Mouse (Mus musculus) CH12.LX (cell line): ENCODE measurements around the gene Tectb. TPM values are rescaled to one million over a fixed set of nuclear protein-coding genes. Genes with fewer than 3 reads are reported as not detected.
A peak's percentile ranks its signal among the peaks of the same experiment; 100 is the strongest.

Source experiments
- DNase-seq: peaks from one replicate; pipeline ENCODE4 v3.0.0-alpha.2; 2013; ENCODE audit errors: extremely low read depth
- H3K27ac ChIP-seq: 2 replicates; pipeline ENCODE4 v1.5.1; 2012; ENCODE audit warnings: low read depth, mild to moderate bottlenecking, control low read depth, moderate library complexity; ENCODE audit not compliant: insufficient read depth
- H3K27me3 ChIP-seq: replicated peaks from 2 replicates; pipeline ENCODE3; 2012; ENCODE audit warnings: inconsistent platforms
- H3K36me3 ChIP-seq, 2 experiments: replicated peaks in 1 of 2; 2 replicates each; pipeline versions ENCODE3 to v1.6.1; 2012; ENCODE audit warnings: inconsistent platforms in 1 of 2, low read length in 1 of 2, mild to moderate bottlenecking in 1 of 2, mixed read lengths in 1 of 2, moderate library complexity in 1 of 2; ENCODE audit not compliant: control insufficient read depth in 1 of 2, insufficient read depth in 1 of 2
- H3K4me1 ChIP-seq, 2 experiments: 2 replicates each; pipeline ENCODE4 v1.6.1; 2012; ENCODE audit warnings: inconsistent platforms in 1 of 2, moderate library complexity in 1 of 2; ENCODE audit not compliant: insufficient read depth in 2 of 2, control insufficient read depth in 1 of 2
- H3K4me2 ChIP-seq: 2 replicates; pipeline ENCODE4 v1.6.1; 2012; ENCODE audit warnings: low read depth, mild to moderate bottlenecking, control low read depth; ENCODE audit not compliant: poor library complexity, insufficient read depth, severe bottlenecking
- H3K4me3 ChIP-seq, 3 experiments: fragments of 150-350 bp in 1 of 3; sonication (generic) in 1 of 3; replicated peaks in 1 of 3; 2 replicates each; pipeline versions ENCODE3 to v1.5.1; 2011 to 2012; ENCODE audit warnings: low read depth in 2 of 3, low read length in 2 of 3, mild to moderate bottlenecking in 2 of 3, moderate library complexity in 2 of 3, control low read depth in 1 of 3, improper control_type of control experiment in 1 of 3, inconsistent platforms in 1 of 3, mixed read lengths in 1 of 3; ENCODE audit not compliant: poor library complexity in 1 of 3
- H3K79me2 ChIP-seq: replicated peaks from 2 replicates; pipeline ENCODE4 v1.6.1; 2012; ENCODE audit warnings: mild to moderate bottlenecking, moderate library complexity; ENCODE audit not compliant: control insufficient read depth, poor library complexity, insufficient read depth, severe bottlenecking; ENCODE audit errors: extremely low read depth
- H3K9ac ChIP-seq: 2 replicates; pipeline ENCODE4 v1.6.1; 2012; ENCODE audit warnings: low read depth, mild to moderate bottlenecking, control low read depth, moderate library complexity; ENCODE audit not compliant: insufficient read depth
- H3K9me3 ChIP-seq: replicated peaks from 2 replicates; pipeline ENCODE3; 2012; ENCODE audit warnings: low read length, inconsistent platforms, mixed read lengths
- BHLHE40 ChIP-seq: IDR thresholded peaks from 2 replicates; pipeline ENCODE4 v1.6.1; 2011; ENCODE audit warnings: mild to moderate bottlenecking, low read depth, low read length, improper control_type of control experiment
- EP300 ChIP-seq: IDR thresholded peaks from 2 replicates; pipeline ENCODE4 v1.6.1; 2011; ENCODE audit warnings: low read length, improper control_type of control experiment
- ETS1 ChIP-seq: conservative IDR thresholded peaks from 2 replicates; pipeline ENCODE4 v1.6.1; 2012; ENCODE audit warnings: low read depth, mild to moderate bottlenecking, inconsistent platforms, low read length, improper control_type of control experiment, moderate library complexity
- IRF4 ChIP-seq: IDR thresholded peaks from 2 replicates; pipeline ENCODE4 v1.6.1; 2014; ENCODE audit warnings: low read depth, mild to moderate bottlenecking, inconsistent platforms, low read length, improper control_type of control experiment
- JUND ChIP-seq: conservative IDR thresholded peaks from 2 replicates; pipeline ENCODE4 v1.6.1; 2011; ENCODE audit warnings: low read depth, low read length, improper control_type of control experiment
- MAZ ChIP-seq: IDR thresholded peaks from 2 replicates; pipeline ENCODE4 v1.6.1; 2012; ENCODE audit warnings: low read depth, mild to moderate bottlenecking, inconsistent platforms, low read length, improper control_type of control experiment, moderate library complexity
- MXI1 ChIP-seq: IDR thresholded peaks from 2 replicates; pipeline ENCODE4 v1.6.1; 2011; ENCODE audit warnings: mild to moderate bottlenecking, low read depth, low read length, improper control_type of control experiment
- NRF1 ChIP-seq: IDR thresholded peaks from 2 replicates; pipeline ENCODE4 v1.6.1; 2014; ENCODE audit warnings: low read depth, mild to moderate bottlenecking, inconsistent platforms, low read length, improper control_type of control experiment, moderate library complexity
- SIN3A ChIP-seq: IDR thresholded peaks from 2 replicates; pipeline ENCODE4 v1.6.1; 2012; ENCODE audit warnings: low read length, improper control_type of control experiment, inconsistent platforms
- TCF12 ChIP-seq: IDR thresholded peaks from 2 replicates; pipeline ENCODE4 v1.6.1; 2014; ENCODE audit warnings: low read depth, mild to moderate bottlenecking, inconsistent platforms, low read length, improper control_type of control experiment
- USF2 ChIP-seq: conservative IDR thresholded peaks from 2 replicates; pipeline ENCODE4 v1.6.1; 2011; ENCODE audit warnings: low read depth, low read length, improper control_type of control experiment
- ZKSCAN1 ChIP-seq: IDR thresholded peaks from 2 replicates; pipeline ENCODE4 v1.6.1; 2012; ENCODE audit warnings: low read depth, inconsistent platforms, low read length, improper control_type of control experiment, borderline replicate concordance
- ZMIZ1 ChIP-seq: IDR thresholded peaks from 2 replicates; pipeline ENCODE4 v1.6.1; 2012; ENCODE audit warnings: low read depth, mild to moderate bottlenecking, inconsistent platforms, low read length, improper control_type of control experiment
- ZNF384 ChIP-seq: IDR thresholded peaks from 2 replicates; pipeline ENCODE4 v1.6.1; 2012; ENCODE audit warnings: low read depth, low read length, improper control_type of control experiment, inconsistent platforms
- dilution Hi-C: fragments of 300-500 bp; cut with MboI; formaldehyde crosslinking; loops from 2 replicates; pipeline ENCODE4 v1.14.3; 2020; ENCODE audit warnings: low sequenced_read_pairs; ENCODE audit not compliant: extremely low pct_unique_long_range_greater_than_20kb, extremely low pct_ligation_motif_present
- in situ Hi-C: fragments of 300-500 bp; cut with MboI; formaldehyde crosslinking; loops from 3 replicates; pipeline ENCODE4 v1.14.3; 2019; ENCODE audit warnings: low sequenced_read_pairs, low pct_ligation_motif_present, low pct_unique_long_range_greater_than_20kb, mixed read lengths
- polyA plus RNA-seq: library from polyadenylated mRNA; unstranded; fragments of >175 nt; gene quantifications from 2 replicates; pipeline ENCODE4 v1.2.1, GENCODE M21; 2012; ENCODE audit warnings: low read depth; ENCODE audit not compliant: insufficient read length
- total RNA-seq, 2 experiments: library from RNA; depleted of rRNA; stranded (reverse); fragments of 300-350 nt in 1 of 2; fragments of >200 nt in 1 of 2; gene quantifications; 2 replicates each; pipeline ENCODE4 v1.2.3; 2012 to 2014

The Tectb gene
- total and polyA plus RNA-seq, 3 experiments, result not detected

DNA sequence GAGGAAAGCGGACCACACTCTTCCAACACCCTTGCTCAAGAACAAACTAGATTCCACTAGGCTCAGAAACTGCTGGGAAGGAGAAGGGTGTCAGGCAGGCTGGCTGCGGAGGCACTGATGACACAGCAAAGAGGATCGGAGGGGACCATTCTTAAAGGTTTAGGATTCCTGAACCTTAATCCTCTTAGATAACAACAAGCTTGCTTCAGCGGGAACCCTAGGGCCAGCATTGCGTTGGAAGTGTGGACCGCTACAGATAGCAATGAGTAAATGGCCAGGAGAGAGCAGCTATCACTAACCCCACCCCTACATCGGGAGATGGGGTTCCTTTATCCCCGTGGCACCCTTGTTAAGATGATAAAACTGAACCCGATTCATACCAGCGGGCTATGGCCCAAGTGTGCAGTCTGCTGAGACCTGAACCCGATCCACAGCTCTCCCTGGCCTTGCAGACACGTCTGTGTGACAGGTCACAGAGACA, 38.2 kb downstream of the Tectb start:
- H3K4me1 ChIP-seq, result peaks cover 19 to 45% of the 10 kb centered on the region in 2 experiments
- H3K4me2 ChIP-seq, result no peak overlapping the region
- DNase-seq, result no peak
- dilution Hi-C loops, result no loop called here
- no peaks in the 10 kb centered on the region for H3K27me3 ChIP-seq
- TF ChIP-seq BHLHE40 (peak; percentile 2; the same call in 1 of the 2 replicates), ZKSCAN1 (no peak), MXI1 (0 out of 2 replicates have a peak, but pooled peaks have one; percentile 0), MAZ (peak; percentile 0; the same call in 1 of the 2 replicates)
- H3K36me3 ChIP-seq, result no peaks in the 10 kb centered on the region
- in situ Hi-C loops, result no loop called here
- H3K4me3 ChIP-seq, result peak overlapping the region in 2 of 3 experiments; percentile 48 to 56
- H3K9ac ChIP-seq, result no peak overlapping the region
- H3K27ac ChIP-seq, result no peak overlapping the region
- no peaks in the 10 kb centered on the region for H3K79me2 ChIP-seq
- H3K9me3 ChIP-seq, result no peaks in the 10 kb centered on the region

DNA sequence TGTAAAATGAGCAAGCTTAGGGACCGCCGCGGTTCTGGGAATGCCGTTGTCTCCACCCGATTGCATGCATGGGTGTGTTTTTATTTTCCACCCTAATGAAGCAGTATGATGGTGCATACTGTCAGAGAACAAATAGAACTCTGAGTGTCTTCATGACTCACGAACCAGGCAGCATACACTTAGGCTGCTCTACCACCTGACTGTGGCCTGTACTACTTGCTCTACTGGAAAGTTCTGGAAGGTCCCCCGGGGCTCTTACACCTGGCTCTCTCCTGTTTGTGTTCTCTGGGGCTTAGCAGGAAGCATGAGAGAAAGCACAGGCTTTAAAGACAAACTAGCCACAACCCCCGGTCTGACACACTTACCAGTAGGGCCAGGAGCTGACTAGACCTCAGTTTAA, 38.8 kb downstream of the Tectb start:
- peak; percentile 78 for DNase-seq
- H3K4me1 ChIP-seq, result peaks cover 19 to 45% of the 10 kb centered on the region in 2 experiments
- TF ChIP-seq TCF12 (peak; percentile 56; the same call in 1 of the 2 replicates), BHLHE40 (peak; percentile 52), USF2 (no peak), ZMIZ1 (no peak), ETS1 (peak; percentile 69), NRF1 (no peak), ZNF384 (no peak), EP300 (peak; percentile 67), SIN3A (peak; percentile 38; the same call in 1 of the 2 replicates), MAZ (no peak), JUND (no peak), IRF4 (peak; percentile 8; the same call in 1 of the 2 replicates)
- H3K9ac ChIP-seq, result no peak overlapping the region
- no peak overlapping the region for H3K4me3 ChIP-seq
- no peaks in the 10 kb centered on the region for H3K36me3 ChIP-seq
- in situ Hi-C loops, result no loop called here
- H3K9me3 ChIP-seq, result no peaks in the 10 kb centered on the region
- 0 out of 2 replicates have a peak overlapping the region, but pooled peaks have one; percentile 27 for H3K4me2 ChIP-seq
- no peak overlapping the region for H3K27ac ChIP-seq
- no peaks in the 10 kb centered on the region for H3K27me3 ChIP-seq
- dilution Hi-C loops, result no loop called here
- H3K79me2 ChIP-seq, result no peaks in the 10 kb centered on the region
